Mouse (Mus musculus): ENCODE data around the gene Klf13.

The Klf13 gene

GRCm38 (mm10) chr7:63924747-63925412, 13.8 kb downstream of the Klf13 start:
- peak; percentile 93 for DNase-seq

GRCm38 (mm10) chr7:63924151-63924550, 14.6 kb downstream of the Klf13 start:
- DNase-seq, result no peak

- peak; percentile 10 for DNase-seq
These were observed 15.7 kb downstream of the Klf13 start for GRCm38 (mm10) chr7:63922975-63923374.

GRCm38 (mm10) chr7:63922571-63922970, 16.1 kb downstream of the Klf13 start:
- DNase-seq, result no peak

- peak; percentile 39 for DNase-seq
These were observed 16.7 kb downstream of the Klf13 start for GRCm38 (mm10) chr7:63921909-63922562.

GRCm38 (mm10) chr7:63918771-63919768, 19.6 kb downstream of the Klf13 start:
- DNase-seq, result no peak

- DNase-seq, result peak; percentile 91
These were observed 21.0 kb downstream of the Klf13 start for GRCm38 (mm10) chr7:63917693-63918092.

- DNase-seq, result no peak
These were observed 22.3 kb downstream of the Klf13 start, which contains the start of gene E030018B13Rik for GRCm38 (mm10) chr7:63916268-63916907. E030018B13Rik (plus strand) TSS chr7:63916857.

- no peak for DNase-seq
These were observed 23.8 kb downstream of the Klf13 start for GRCm38 (mm10) chr7:63914891-63915290.

- DNase-seq, result peak; percentile 66
These were observed 24.7 kb downstream of the Klf13 start for GRCm38 (mm10) chr7:63913724-63914692.

- DNase-seq, result no peak
These were observed 25.6 kb downstream of the Klf13 start for GRCm38 (mm10) chr7:63912924-63913723.

GRCm38 (mm10) chr7:63912234-63912810, 26.4 kb downstream of the Klf13 start:
- DNase-seq, result peak; percentile 76

- DNase-seq, result peak; percentile 85
These were observed 27.1 kb downstream of the Klf13 start for GRCm38 (mm10) chr7:63911383-63912233.

GRCm38 (mm10) chr7:63910912-63911311, 27.8 kb downstream of the Klf13 start:
- no peak for DNase-seq

GRCm38 (mm10) chr7:63910225-63910624, 28.5 kb downstream of the Klf13 start:
- DNase-seq, result no peak

- DNase-seq, result no peak
These were observed 30.0 kb downstream of the Klf13 start for GRCm38 (mm10) chr7:63908496-63909285.

GRCm38 (mm10) chr7:63907778-63908495, 30.8 kb downstream of the Klf13 start:
- DNase-seq, result no peak

- DNase-seq, result no peak
These were observed 33.1 kb downstream of the Klf13 start for GRCm38 (mm10) chr7:63905642-63906041.
